Mouse (Mus musculus): ENCODE data around the gene Agk. TPM values are rescaled to one million over a fixed set of nuclear protein-coding genes. Genes with fewer than 3 reads are reported as not detected.
A peak's percentile ranks its signal among the peaks of the same experiment; 100 is the strongest.

Gene Agk
- total RNA-seq, 1 experiment from 2014 or later, result 37.0 TPM

DNA sequence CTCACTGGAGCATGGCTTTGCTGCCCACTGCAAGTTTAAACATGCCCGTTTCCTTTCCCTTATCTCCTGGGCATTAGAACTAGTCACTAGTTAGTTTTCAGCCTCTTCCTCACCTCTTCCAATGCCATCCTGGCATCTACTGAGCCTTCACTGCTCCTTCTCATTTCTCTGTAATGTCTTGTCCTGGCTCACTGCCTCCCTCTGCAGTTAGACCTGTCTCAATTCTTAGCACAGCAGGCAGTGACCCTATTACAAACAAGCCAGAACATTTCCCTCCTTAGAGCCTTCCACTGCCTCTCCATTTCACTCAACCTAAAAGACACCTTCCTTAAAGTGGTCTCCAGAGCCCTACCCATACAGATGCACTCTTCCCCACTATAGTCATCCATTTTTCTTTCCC, 66.0 kb downstream of the Agk start:
- no peak for ATAC-seq (replicated peaks in 1 of 2; ENCODE audit: insufficient read depth in 1 of 2, low FRiP score in 2 of 2, low TSS enrichment in 1 of 2, low read depth in 1 of 2, poor library complexity in 2 of 2, severe bottlenecking in 2 of 2)

DNA sequence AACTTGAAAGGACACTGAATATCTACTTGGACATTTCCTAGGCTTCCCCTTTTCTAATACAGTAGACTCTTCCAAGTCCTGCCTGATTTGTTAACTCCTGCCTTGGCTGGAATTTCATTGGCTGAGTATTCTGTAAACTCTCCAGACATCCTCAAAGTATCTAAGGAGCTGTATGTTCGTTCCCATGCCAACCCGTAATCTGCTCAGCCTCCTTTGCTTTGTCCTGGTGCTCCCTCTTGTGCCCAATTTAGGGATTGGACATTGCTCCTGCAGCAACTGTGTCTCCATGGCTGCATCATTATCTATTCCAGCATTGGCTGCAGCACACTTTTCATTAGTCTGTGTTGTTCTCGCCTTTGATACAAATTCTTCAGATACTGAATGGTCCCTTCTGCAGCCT, 68.2 kb downstream of the Agk start:
- ATAC-seq (replicated peaks in 1 of 2; ENCODE audit: insufficient read depth in 1 of 2, low FRiP score in 2 of 2, low TSS enrichment in 1 of 2, low read depth in 1 of 2, poor library complexity in 2 of 2, severe bottlenecking in 2 of 2), result peak; percentile 56 to 69; a peak in 2 of 4 replicates

DNA sequence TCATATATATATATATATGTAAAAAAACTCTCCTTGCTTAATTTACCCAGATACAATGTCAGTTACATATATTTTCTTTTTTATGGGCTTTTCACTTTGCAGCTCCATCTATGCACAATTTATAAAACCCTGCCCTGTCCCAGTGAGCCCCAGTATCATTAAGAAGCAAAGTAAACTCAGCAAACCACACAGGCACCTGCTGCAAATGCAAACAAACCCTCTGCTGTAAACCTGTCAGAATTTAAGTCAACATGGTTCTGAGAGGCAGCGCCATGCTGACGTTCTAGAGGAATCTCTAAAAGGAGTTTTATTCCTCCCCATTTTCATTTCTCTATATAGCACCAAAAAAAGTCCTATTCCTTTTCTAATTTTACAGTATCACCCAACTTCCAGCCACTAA, 77.1 kb downstream of the Agk start:
- no peak for ATAC-seq (replicated peaks in 1 of 2; ENCODE audit: insufficient read depth in 1 of 2, low FRiP score in 2 of 2, low TSS enrichment in 1 of 2, low read depth in 1 of 2, poor library complexity in 2 of 2, severe bottlenecking in 2 of 2)

DNA sequence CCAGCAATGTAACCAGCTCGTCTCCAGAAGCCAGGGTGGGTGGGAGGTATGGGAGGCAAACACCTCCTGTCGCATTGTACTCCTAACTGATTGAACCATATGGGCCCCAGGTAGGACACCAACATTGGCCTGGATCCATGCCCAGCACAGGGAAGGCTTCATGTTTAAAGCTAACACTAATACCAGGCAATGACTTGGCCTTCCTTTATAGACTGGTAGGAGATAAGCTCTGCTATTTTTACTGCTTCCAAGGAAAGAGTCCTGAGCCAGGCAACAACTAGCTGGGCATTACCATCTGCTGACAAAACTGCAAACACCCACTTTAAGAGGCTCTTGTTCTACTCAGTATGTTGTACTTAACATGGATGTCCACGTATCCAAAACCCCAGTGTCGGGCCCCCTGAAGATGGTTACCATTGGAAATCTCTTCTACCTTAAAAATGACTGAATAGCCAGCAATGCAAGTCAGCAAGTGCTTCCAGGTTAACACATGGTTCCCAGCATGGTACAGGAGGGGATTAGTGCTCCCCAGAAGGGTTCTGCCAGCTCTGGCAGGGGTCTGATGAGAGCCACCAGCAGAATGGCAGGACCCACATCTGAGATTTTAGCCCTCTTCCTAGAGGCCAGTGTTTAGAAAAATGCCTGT, 78.8 kb downstream of the Agk start:
- no peak for ATAC-seq (replicated peaks in 1 of 2; ENCODE audit: insufficient read depth in 1 of 2, low FRiP score in 2 of 2, low TSS enrichment in 1 of 2, low read depth in 1 of 2, poor library complexity in 2 of 2, severe bottlenecking in 2 of 2)

DNA sequence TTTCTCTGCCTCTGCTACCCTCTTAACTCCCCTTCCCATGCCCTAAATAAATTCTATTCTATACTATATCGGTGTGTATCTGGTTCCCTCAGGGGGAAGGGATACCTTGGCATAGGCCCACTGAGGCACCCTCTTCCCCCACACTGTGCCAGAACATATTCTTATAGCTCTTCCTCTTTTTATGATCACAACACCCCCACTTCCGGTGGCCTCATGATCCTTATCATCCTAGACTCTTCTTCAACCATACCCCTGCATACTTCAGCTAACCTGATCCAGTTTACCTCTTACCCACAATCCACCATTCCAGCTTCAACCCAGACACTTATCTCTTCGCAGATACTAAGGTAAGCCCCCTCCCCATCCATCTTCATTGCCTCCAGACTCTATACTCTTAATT, 86.1 kb downstream of the Agk start:
- no peak for ATAC-seq (replicated peaks in 1 of 2; ENCODE audit: insufficient read depth in 1 of 2, low FRiP score in 2 of 2, low TSS enrichment in 1 of 2, low read depth in 1 of 2, poor library complexity in 2 of 2, severe bottlenecking in 2 of 2)

DNA sequence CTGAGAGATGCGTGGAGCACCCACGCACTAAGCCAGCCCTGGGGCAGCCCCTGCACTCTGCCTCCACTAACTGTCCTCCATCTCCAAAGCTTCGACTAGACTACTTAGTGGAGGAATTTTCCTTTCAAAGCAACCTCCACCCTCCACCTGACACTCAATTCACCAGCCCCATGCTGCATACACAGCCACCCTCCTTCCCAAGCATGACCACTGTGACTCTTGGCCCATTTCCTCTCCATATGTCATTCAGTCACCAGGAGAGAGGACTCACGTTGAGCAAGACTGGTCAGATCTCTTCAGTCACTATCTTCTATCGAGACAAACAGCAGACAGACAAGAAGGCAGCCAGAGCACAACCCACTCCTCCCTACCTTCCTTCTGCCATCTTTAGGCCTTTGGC, 88.1 kb downstream of the Agk start:
- ATAC-seq (replicated peaks in 1 of 2; ENCODE audit: insufficient read depth in 1 of 2, low FRiP score in 2 of 2, low TSS enrichment in 1 of 2, low read depth in 1 of 2, poor library complexity in 2 of 2, severe bottlenecking in 2 of 2), result no peak

DNA sequence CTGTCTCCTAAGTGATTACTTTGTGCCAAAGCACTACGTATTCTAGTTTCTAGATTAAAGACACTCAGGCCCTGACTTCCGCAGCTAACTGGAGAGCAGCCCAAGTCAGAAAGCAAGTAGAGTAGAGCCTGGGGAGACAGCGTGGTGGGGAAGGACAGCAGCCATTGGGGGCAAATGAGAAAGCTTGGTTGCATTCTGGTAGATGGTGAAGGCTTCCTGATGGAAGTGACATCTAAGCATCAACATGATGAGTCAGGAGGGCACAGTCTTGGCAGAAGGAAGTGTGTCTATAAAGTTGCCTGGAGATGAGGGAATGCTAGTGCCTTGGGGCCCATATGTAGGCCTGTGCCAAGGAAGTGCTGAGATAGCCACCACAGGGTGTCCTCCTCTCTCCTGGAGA, 88.6 kb downstream of the Agk start:
- no peak for ATAC-seq (replicated peaks in 1 of 2; ENCODE audit: insufficient read depth in 1 of 2, low FRiP score in 2 of 2, low TSS enrichment in 1 of 2, low read depth in 1 of 2, poor library complexity in 2 of 2, severe bottlenecking in 2 of 2)

DNA sequence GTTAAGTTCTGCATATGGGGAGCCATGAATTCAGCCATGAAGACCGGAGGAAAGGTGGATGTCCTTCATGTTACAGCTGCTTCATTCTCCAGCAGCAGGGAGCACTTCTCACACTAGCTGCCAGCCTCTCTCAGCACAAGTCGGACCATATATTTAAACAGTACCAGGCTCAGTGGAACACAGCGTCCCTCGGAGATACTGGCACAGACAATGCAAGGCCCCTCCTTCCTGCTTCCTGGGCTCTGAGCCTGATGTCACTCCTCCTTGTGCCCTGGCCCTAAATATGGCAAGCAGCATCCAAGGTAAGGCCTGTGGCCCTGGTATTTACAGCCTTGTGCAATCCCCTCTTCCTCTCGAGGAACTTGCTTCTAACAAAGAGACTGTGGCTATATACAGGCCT, 90.8 kb downstream of the Agk start:
- ATAC-seq (replicated peaks in 1 of 2; ENCODE audit: insufficient read depth in 1 of 2, low FRiP score in 2 of 2, low TSS enrichment in 1 of 2, low read depth in 1 of 2, poor library complexity in 2 of 2, severe bottlenecking in 2 of 2), result no peak

DNA sequence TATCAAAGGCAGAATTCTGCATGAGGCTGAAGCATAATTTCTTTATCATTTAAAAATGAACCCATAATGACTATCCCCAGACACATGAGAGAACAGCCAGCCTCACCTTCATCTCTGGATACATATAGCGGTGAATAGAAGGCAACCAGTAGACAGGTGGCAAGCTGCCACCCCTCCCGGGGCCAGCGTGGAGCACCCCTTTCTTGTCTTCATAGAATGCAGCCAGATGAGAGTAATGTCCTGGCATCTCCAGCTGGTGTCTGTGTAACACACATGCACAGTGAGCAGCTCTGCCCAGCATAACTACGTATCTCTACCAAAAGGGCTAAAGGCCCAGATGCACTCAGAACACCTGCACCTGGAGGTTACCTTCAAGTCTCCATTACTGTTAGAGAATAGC, 93.4 kb downstream of the Agk start:
- no peak for ATAC-seq (replicated peaks in 1 of 2; ENCODE audit: insufficient read depth in 1 of 2, low FRiP score in 2 of 2, low TSS enrichment in 1 of 2, low read depth in 1 of 2, poor library complexity in 2 of 2, severe bottlenecking in 2 of 2)

DNA sequence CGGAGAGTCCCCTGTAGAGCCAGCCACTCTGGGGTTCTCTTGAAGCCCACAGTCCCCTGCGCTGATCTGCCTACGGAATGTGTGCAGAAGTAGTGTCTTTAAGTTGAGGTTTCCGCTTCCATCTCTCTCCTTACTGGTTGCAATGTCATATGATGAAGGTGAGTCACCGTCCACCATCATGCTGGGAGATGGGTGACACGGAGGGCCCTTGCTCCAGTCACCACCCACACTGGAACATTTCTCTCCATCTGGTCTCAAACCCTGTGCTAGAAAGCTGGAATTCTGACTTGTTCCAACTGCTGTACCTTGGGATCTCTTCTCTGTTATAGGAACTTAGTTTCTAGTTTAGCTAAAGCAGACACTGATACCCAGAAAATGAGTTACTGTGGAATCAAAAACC, 96.1 kb downstream of the Agk start:
- ATAC-seq (replicated peaks in 1 of 2; ENCODE audit: insufficient read depth in 1 of 2, low FRiP score in 2 of 2, low TSS enrichment in 1 of 2, low read depth in 1 of 2, poor library complexity in 2 of 2, severe bottlenecking in 2 of 2), result no peak

DNA sequence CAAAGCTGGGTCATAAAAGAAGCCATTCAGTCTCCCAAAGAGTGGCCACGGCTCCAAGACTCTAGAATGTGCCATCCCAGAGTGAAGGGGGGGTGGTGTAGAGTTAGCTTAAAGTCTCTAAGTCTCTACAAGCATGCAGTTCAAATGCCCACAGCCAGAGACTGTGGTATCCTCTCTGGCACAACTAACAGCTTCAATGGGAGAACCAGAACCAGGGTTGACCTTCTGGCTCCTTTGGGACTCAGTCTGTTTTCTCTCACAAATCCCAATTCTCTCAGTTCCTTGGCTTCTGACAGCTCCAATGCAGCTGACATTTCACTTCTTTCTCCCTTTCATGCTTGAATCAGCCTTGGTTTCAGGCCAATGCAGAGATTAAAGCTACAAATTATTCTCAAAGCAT, 98.0 kb downstream of the Agk start:
- ATAC-seq (replicated peaks in 1 of 2; ENCODE audit: insufficient read depth in 1 of 2, low FRiP score in 2 of 2, low TSS enrichment in 1 of 2, low read depth in 1 of 2, poor library complexity in 2 of 2, severe bottlenecking in 2 of 2), result no peak

DNA sequence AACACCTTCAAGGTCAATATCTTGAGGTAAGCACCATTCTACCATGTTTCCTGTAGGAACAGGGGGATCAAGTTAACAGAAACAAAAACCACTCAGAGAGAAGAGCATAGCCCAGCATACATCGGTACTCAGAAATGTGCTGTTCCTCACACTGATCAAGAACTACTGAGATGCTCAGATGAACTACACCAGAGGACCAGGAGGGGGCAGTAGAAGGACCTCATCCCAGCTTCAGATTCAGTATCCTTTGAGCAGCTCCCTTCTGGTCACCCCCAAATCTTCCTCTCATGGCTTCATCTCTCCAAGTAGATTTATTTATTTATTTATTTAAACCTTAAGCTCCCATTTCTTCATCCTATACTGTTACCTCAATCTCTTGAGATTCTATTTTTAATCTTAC, 98.8 kb downstream of the Agk start:
- ATAC-seq (replicated peaks in 1 of 2; ENCODE audit: insufficient read depth in 1 of 2, low FRiP score in 2 of 2, low TSS enrichment in 1 of 2, low read depth in 1 of 2, poor library complexity in 2 of 2, severe bottlenecking in 2 of 2), result peak; percentile 83

DNA sequence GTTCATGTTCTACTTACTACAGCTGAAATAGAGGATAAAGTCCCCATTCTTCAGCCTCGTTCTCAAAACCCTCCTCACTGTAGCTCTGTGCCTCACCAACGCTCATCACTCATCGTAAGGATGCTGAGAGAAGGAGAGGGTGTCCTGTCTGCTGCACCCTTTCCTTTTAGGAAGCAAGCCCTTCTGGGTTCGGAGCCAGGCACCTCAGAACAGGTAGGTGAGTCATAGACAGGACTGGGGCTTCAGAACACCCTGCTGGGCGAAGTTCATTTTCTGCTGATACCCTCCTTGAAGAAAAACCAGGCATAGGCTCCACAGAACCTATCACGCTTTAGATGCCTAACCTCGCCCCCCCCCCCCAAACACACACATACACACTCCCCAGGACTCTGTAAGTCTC, 102.5 kb downstream of the Agk start:
- no peak for ATAC-seq (replicated peaks in 1 of 2; ENCODE audit: insufficient read depth in 1 of 2, low FRiP score in 2 of 2, low TSS enrichment in 1 of 2, low read depth in 1 of 2, poor library complexity in 2 of 2, severe bottlenecking in 2 of 2)

DNA sequence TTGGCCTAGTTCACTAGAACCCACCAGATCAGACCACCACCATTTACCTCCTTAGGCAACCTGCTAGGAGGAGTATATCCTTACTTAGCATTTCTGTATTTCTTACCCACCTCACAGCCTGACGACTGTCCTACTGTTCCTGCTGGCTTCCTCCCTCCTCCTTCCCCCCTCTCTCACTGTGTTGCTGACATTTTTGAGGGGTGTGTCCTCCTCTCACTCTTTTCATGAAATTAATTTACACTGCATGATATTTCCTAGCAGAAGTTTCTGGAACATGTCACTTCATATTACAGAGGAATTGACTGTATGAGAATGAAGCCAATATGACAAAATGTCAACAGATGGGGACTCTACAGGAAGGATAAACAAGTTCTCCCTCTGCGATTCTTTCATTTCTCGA, 103.7 kb downstream of the Agk start:
- ATAC-seq (replicated peaks in 1 of 2; ENCODE audit: insufficient read depth in 1 of 2, low FRiP score in 2 of 2, low TSS enrichment in 1 of 2, low read depth in 1 of 2, poor library complexity in 2 of 2, severe bottlenecking in 2 of 2), result no peak

DNA sequence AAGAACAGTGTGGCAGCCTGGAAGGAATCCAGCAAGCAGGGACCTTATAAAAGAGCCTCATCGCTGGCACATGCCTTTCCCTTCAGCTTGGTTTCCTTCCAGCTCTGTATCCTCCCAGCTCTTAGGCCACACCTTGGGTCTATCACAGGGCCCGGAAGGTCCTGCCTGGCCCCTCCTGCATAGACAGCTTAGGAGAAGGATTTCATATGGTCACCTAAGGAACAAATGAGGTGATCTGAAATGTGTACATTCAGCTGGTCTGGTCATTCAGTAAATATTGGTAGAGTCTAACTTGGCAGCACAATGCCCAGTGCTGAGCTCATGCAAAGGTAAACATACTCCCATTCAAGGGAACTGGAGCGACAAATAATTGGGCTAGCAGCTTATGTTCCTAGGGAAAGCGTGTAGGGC, 104.6 kb downstream of the Agk start:
- ATAC-seq (replicated peaks in 1 of 2; ENCODE audit: insufficient read depth in 1 of 2, low FRiP score in 2 of 2, low TSS enrichment in 1 of 2, low read depth in 1 of 2, poor library complexity in 2 of 2, severe bottlenecking in 2 of 2), result no peak

DNA sequence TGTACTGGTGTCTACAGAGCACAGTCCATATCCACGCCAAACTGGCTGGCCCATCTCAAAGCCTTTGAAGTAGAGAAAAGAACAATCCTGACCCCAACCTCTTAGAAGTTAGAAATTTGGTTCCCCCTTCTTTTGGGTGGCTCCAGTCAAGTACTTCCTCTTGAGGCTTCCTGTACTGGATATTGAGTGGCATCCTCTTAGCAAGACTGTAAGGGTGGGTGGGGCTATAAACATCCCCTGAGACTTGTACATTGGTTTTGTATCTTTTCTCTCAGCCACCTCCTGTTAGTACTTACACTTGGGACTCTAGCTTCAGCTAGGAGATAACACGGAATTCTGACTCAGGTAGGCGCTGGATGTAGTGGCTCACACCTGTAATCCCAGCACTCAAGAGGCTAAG, 105.3 kb downstream of the Agk start:
- ATAC-seq (replicated peaks in 1 of 2; ENCODE audit: insufficient read depth in 1 of 2, low FRiP score in 2 of 2, low TSS enrichment in 1 of 2, low read depth in 1 of 2, poor library complexity in 2 of 2, severe bottlenecking in 2 of 2), result peak; percentile 71 to 80

DNA sequence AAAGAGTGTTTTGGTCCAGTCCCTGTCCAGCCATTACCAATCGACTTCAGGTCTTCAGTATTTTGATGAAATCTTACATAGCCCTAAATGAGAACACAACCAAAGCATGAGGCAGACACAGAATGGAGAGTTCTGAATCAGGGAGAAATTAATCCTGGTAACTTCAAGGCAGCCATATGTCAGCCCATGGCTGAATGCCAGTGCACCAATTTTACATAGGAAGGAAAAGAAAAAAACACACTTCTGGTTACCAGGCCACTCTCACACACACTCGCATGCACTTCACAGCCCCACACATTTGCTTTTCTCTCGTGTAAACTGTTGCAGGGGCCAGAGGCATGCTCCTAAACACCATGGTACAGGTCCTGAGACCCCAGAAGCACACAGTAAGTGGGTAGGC, 105.9 kb downstream of the Agk start:
- ATAC-seq (replicated peaks in 1 of 2; ENCODE audit: insufficient read depth in 1 of 2, low FRiP score in 2 of 2, low TSS enrichment in 1 of 2, low read depth in 1 of 2, poor library complexity in 2 of 2, severe bottlenecking in 2 of 2), result no peak

DNA sequence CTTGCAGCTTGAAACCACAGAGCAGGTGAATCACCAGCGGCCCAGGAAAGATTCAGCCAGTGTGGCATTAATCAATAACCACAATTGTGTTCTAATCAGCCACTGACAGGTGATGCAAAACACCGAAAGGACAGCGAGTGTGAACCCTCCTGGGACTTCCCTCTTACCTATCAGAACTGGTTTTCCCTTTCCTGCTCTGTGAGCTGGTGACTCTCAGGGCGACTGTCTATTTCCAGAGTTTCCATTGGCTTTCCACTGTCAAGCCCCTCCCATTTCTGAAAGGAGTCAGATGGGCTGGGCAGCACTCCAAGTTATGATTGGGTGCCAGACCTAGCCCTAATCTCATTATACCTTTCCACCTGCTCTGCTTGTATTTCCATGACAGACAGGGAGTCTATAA, 106.4 kb downstream of the Agk start:
- ATAC-seq (replicated peaks in 1 of 2; ENCODE audit: insufficient read depth in 1 of 2, low FRiP score in 2 of 2, low TSS enrichment in 1 of 2, low read depth in 1 of 2, poor library complexity in 2 of 2, severe bottlenecking in 2 of 2), result no peak

DNA sequence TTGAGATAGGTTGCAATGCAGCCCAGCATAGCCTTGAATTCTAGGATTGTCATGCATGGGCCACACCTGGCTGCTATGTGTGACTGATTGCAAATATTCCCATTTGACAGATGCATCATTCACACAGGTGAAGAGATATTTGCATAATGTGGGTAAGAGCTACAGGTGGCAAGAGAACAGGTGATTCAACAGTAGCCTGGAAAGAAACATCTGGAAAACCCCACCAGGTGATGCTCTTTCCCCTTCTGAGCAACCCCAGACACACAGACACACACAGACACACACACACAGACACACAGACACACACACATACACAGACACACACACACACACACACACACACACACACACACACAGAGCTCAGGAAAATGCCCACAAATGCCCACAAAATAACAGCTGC, 106.8 kb downstream of the Agk start:
- no peak for ATAC-seq (replicated peaks in 1 of 2; ENCODE audit: insufficient read depth in 1 of 2, low FRiP score in 2 of 2, low TSS enrichment in 1 of 2, low read depth in 1 of 2, poor library complexity in 2 of 2, severe bottlenecking in 2 of 2)
